Mouse (Mus musculus) heart, postnatal 0 days (tissue): ENCODE measurements at regions not wholly inside any gene's neighbourhood (a gene's known extent, or its start where the extent isn't known, plus 50 kb on each side); places are given as distances from the start of the nearest gene placed in this dataset.

ENCODE experiments used
- CTCF ChIP-seq: IDR thresholded peaks from 2 replicates; pipeline ENCODE4 v1.5.1; 2016; ENCODE audit warnings: antibody characterized with exemption, control low read depth, low read depth
- EP300 ChIP-seq: IDR thresholded peaks from 2 replicates; pipeline ENCODE4 v1.6.1; 2016; ENCODE audit warnings: antibody characterized with exemption, low read depth

GRCm38 (mm10) chr6:6455566-6455965, 122.9 kb downstream of the Sem1 start:
- no peak for TF ChIP-seq EP300
- no peak for TF ChIP-seq CTCF
